Mouse (Mus musculus) stomach, embryonic 16.5 days (tissue): ENCODE data around the gene Cntrl. TPM values are rescaled to one million over a fixed set of nuclear protein-coding genes. Genes with fewer than 3 reads are reported as not detected.

Source experiments
- ATAC-seq: fragments of 200-750 bp; cut with Nextera tagmentation; 2 replicates; pipeline ENCODE4 v1.8.0; 2017; ENCODE audit warnings: moderate number of reproducible peaks, moderate TSS enrichment; ENCODE audit not compliant: insufficient read depth, low FRiP score
- H3K27ac ChIP-seq: fragments of 300-500 bp; sonication (generic); 2 replicates; pipeline ENCODE4 v1.5.1; 2014; ENCODE audit warnings: low read length
- H3K27me3 ChIP-seq: fragments of 300-500 bp; sonication (generic); 2 replicates; pipeline ENCODE4 v1.6.1; 2014; ENCODE audit warnings: low read length, control low read depth, mixed read lengths; ENCODE audit not compliant: control insufficient read depth, insufficient read depth
- H3K36me3 ChIP-seq: fragments of 300-500 bp; sonication (generic); 2 replicates; pipeline ENCODE4 v1.6.1; 2014; ENCODE audit warnings: low read length; ENCODE audit not compliant: control insufficient read depth, insufficient read depth
- H3K4me1 ChIP-seq: fragments of 300-500 bp; sonication (generic); 2 replicates; pipeline ENCODE4 v1.6.1; 2014; ENCODE audit warnings: low read length, control low read depth, mixed read lengths; ENCODE audit not compliant: control insufficient read depth, insufficient read depth
- H3K4me2 ChIP-seq: fragments of 300-500 bp; sonication (generic); 2 replicates; pipeline ENCODE4 v1.6.1; 2014; ENCODE audit warnings: low read depth, low read length, mixed read lengths
- H3K4me3 ChIP-seq: fragments of 300-500 bp; sonication (generic); replicated peaks from 2 replicates; pipeline ENCODE4 v1.5.1; 2014; ENCODE audit warnings: mild to moderate bottlenecking, low read length
- H3K9ac ChIP-seq: fragments of 300-500 bp; sonication (generic); 2 replicates; pipeline ENCODE4 v1.6.1; 2014; ENCODE audit warnings: low read length
- H3K9me3 ChIP-seq: fragments of 300-500 bp; sonication (generic); replicated peaks from 2 replicates; pipeline ENCODE4 v1.6.1; 2016; ENCODE audit warnings: low read length, control low read depth; ENCODE audit not compliant: control insufficient read depth
- WGBS: fragments of 180-500 bp; shearing (Covaris S2); extraction: QIAGEN DNeasy Blood & Tissue Kit; methylation state at CpG from one replicate; pipeline ENCODE4 v1.1.7; 2014; 5-methylcytosine and 5-hydroxymethylcytosine counted together
- polyA plus RNA-seq: library from polyadenylated mRNA; unstranded; fragments of >200 nt; fragmentation: Nextera tagmentation; extraction: Ambion mirVana; gene quantifications from 2 replicates; pipeline ENCODE4 v1.2.1, GENCODE M21; 2015

The Cntrl gene
- polyA plus RNA-seq, 1 experiment from 2014 or later: 18.4 TPM

DNA sequence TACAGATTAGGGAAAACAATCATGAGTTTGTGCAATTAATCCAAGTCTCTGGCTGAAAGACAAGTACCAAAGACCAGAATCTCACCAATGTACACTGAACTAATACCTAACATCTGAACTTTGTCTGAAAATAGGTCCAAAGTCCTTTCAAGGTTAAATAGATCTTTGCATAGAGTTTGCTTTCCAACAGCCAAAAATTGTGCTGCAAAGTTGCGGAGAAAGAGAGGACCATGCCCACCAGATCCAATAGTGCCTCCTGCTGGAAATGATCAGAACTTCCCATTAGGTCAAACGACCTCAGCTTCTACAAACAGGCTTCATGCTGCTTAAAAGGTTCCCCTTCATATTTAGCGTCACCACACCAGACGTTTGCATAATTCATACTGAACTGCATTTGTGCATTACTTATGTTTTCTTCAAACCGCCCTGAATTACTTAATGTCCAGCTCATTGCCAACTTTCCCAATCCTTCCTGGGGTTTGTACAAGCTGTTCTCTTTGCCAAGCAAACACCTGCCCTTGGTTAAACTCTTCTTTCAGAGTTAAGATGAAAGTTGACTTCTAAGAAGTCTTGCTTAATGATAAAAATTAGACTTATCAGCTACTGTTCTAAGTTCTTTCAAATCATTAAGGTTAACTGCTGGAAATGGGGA, 1.2 kb upstream of the Cntrl start:
- Histone ChIP-seq H3K4me3 (no peak overlapping the region), H3K9ac (no peak overlapping the region), H3K9me3 (no peaks in the 10 kb centered on the region), H3K4me1 (no peaks in the 10 kb centered on the region), H3K36me3 (no peaks in the 10 kb centered on the region), H3K27me3 (no peaks in the 10 kb centered on the region), H3K4me2 (no peak overlapping the region; the same call in 1 of the 2 replicates), H3K27ac (no peak overlapping the region)
- WGBS: 48% methylated on average over 5 of the region's 5 CpGs
- ATAC-seq: no peak

- Histone ChIP-seq H3K36me3 (0 out of 2 replicates have a peak, but pooled peaks cover 3% of the 10 kb centered on the region), H3K9ac (peak overlapping the region; percentile 93), H3K4me1 (no peaks in the 10 kb centered on the region), H3K27me3 (no peaks in the 10 kb centered on the region), H3K4me3 (peak overlapping the region; percentile 94), H3K9me3 (no peaks in the 10 kb centered on the region), H3K27ac (peak overlapping the region; percentile 90), H3K4me2 (peak overlapping the region; percentile 82)
- peak; percentile 41 for ATAC-seq
- WGBS: 28% methylated on average over 3 of the region's 3 CpGs
Measured at GRCm38 (mm10) chr2:35108712-35109111, 580 bp upstream of the Cntrl start.

DNA sequence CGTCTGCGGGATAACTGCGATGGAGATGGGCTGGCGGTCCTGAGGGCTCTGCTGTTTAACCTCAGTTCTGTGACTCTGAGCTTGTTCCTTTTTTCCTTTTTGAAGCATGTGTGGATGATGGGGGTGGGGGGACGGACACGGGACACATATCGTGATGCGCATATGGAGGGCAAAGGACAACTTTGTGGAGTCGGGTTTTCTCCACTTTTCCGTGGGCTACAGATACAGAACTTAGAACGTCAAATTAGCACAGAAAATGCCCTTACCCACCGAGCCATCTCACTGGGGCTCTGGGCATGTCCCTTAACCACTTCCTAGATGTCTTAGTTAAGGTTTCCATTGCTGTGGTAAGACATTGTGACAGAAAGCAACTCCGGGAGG, 622 bp downstream of the Cntrl start:
- Histone ChIP-seq H3K36me3 (0 out of 2 replicates have a peak, but pooled peaks cover 3% of the 10 kb centered on the region), H3K9me3 (no peaks in the 10 kb centered on the region), H3K4me2 (peak overlapping the region; percentile 82), H3K9ac (peak overlapping the region; percentile 93), H3K27ac (peak overlapping the region; percentile 90), H3K27me3 (no peaks in the 10 kb centered on the region), H3K4me1 (no peaks in the 10 kb centered on the region), H3K4me3 (peak overlapping the region; percentile 94)
- no peak for ATAC-seq
- WGBS: 2% methylated on average over 13 of the region's 13 CpGs

GRCm38 (mm10) chr2:35110521-35110920, 1.2 kb downstream of the Cntrl start:
- no peaks in the 10 kb centered on the region for H3K4me1 ChIP-seq
- no peak overlapping the region for H3K9ac ChIP-seq
- no peaks in the 10 kb centered on the region for H3K27me3 ChIP-seq
- H3K4me3 ChIP-seq: no peak overlapping the region
- H3K9me3 ChIP-seq: no peaks in the 10 kb centered on the region
- peak overlapping the region; percentile 82; the same call in 1 of the 2 replicates for H3K4me2 ChIP-seq
- H3K27ac ChIP-seq: no peak overlapping the region
- no peak for ATAC-seq
- H3K36me3 ChIP-seq: 0 out of 2 replicates have a peak, but pooled peaks cover 3% of the 10 kb centered on the region
- 76% methylated on average over 2 of the region's 2 CpGs for WGBS

- Histone ChIP-seq H3K4me2 (no peak overlapping the region), H3K27me3 (no peaks in the 10 kb centered on the region), H3K36me3 (no peaks in the 10 kb centered on the region), H3K4me3 (no peak overlapping the region), H3K4me1 (no peaks in the 10 kb centered on the region), H3K9me3 (no peaks in the 10 kb centered on the region), H3K9ac (no peak overlapping the region), H3K27ac (no peak overlapping the region)
- ATAC-seq: no peak
- 76% methylated on average over 7 of the region's 7 CpGs for WGBS
Measured at GRCm38 (mm10) chr2:35124716-35125115, 15.4 kb downstream of the Cntrl start.

DNA sequence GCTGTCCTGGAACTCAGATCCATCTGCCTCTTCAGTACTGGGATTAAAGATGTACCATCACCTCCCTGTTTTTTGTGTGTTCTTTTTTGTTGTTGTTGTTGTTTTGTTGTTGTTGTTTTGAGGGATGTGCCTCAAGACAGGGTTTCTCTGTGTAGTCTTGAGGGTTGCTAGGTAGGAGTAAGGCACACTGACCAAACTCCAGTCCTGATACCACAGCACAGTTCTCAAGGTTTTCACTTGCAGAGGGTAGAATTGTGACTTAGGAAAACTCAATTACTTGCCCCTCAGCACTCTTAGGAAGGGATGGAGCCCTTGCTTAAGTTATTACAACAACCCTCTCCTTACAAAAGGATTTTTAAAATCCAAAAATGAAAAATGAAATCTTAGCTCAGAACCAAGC, 22.2 kb downstream of the Cntrl start:
- Histone ChIP-seq H3K27ac (peak overlapping the region; percentile 96), H3K9ac (peak overlapping the region; percentile 30; the same call in 1 of the 2 replicates), H3K36me3 (no peaks in the 10 kb centered on the region), H3K4me1 (peaks cover 6% of the 10 kb centered on the region), H3K27me3 (no peaks in the 10 kb centered on the region), H3K4me2 (peak overlapping the region; percentile 49), H3K4me3 (peak overlapping the region; percentile 68), H3K9me3 (no peaks in the 10 kb centered on the region)
- ATAC-seq: no peak

GRCm38 (mm10) chr2:35131991-35132661, 22.8 kb downstream of the Cntrl start:
- Histone ChIP-seq H3K4me3 (peak overlapping the region; percentile 68), H3K4me1 (peaks cover 6% of the 10 kb centered on the region), H3K27ac (peak overlapping the region; percentile 96), H3K9ac (peak overlapping the region; percentile 77), H3K27me3 (no peaks in the 10 kb centered on the region), H3K9me3 (no peaks in the 10 kb centered on the region), H3K36me3 (no peaks in the 10 kb centered on the region), H3K4me2 (peak overlapping the region; percentile 80)
- peak; percentile 99 for ATAC-seq
- WGBS: under 1% methylated on average over 21 of the region's 21 CpGs

- peak overlapping the region; percentile 80 for H3K4me2 ChIP-seq
- H3K36me3 ChIP-seq: peaks cover 5% of the 10 kb centered on the region; the same call in 1 of the 2 replicates
- no peaks in the 10 kb centered on the region for H3K27me3 ChIP-seq
- H3K4me1 ChIP-seq: peaks cover 6% of the 10 kb centered on the region
- H3K4me3 ChIP-seq: peak overlapping the region; percentile 68
- 6% methylated on average over 5 of the region's 5 CpGs for WGBS
- H3K9ac ChIP-seq: peak overlapping the region; percentile 77
- peak overlapping the region; percentile 96 for H3K27ac ChIP-seq
- no peaks in the 10 kb centered on the region for H3K9me3 ChIP-seq
- ATAC-seq: no peak
Measured at GRCm38 (mm10) chr2:35132662-35133055, 23.4 kb downstream of the Cntrl start.

GRCm38 (mm10) chr2:35133891-35134290, 24.6 kb downstream of the Cntrl start:
- H3K27me3 ChIP-seq: no peaks in the 10 kb centered on the region
- no peak overlapping the region for H3K9ac ChIP-seq
- H3K27ac ChIP-seq: no peak overlapping the region
- no peaks in the 10 kb centered on the region for H3K9me3 ChIP-seq
- H3K4me3 ChIP-seq: no peak overlapping the region
- ATAC-seq: no peak
- no peak overlapping the region for H3K4me2 ChIP-seq
- 74% methylated on average over 5 of the region's 5 CpGs for WGBS
- H3K4me1 ChIP-seq: peaks cover 6% of the 10 kb centered on the region
- peaks cover 8% of the 10 kb centered on the region; the same call in 1 of the 2 replicates for H3K36me3 ChIP-seq
